Mouse (Mus musculus): ENCODE data around the gene Larp4. TPM values are rescaled to one million over a fixed set of nuclear protein-coding genes. Genes with fewer than 3 reads are reported as not detected.

Larp4 gene
- total RNA-seq, 2 experiments from 2014 or later = 49.3 to 54.0 TPM

DNA sequence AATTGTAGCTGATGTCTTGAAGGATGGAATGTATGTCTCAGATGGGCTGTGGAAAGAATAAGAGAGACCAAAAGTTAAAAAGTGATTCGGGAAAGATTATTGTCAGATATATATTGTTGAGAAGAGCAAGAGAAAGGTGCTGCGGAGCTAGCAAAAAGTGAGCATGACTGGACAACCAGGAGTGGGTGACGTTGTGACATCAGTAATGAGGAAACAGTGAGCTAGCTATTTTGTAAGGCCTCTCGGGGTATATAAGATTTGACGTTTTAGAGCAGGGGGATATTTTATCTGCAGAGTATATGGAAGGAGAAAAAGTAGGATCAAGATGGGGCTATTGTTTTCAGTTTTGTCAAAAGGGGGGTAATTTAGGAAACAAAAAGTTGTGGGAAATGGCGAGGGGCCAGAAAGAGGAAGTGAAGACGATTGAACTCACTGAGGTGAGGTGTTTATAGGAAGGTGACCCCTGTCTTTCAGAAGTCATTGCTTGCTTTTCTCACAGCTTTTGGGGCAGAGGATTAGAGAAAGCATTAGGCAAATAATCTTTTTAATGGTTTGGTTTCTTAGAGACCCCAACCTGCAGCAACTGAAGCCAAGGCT, 34.9 kb downstream of the Larp4 start:
- DNase-seq (ENCODE audit: low spot score in 2 of 2) = no peak

DNA sequence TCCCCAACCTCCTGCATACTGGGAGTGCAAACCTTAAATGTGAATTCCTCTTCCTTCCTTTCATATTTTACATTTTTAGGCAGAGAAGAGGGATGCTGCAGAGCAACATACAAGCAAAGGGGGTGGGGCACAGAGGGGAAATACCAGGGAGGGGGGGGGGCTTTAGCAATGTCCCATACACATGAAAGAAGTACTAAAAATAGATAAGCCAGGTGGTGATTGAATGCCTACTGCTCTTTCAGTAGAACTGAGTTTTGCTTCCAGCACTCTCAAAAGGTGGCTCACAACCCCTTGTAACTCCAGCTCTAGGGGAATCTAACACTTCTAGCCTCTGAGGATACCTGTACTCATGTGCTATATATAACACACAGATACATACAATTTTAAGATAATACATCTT, 36.3 kb downstream of the Larp4 start:
- no peak for DNase-seq (ENCODE audit: low spot score in 2 of 2)

DNA sequence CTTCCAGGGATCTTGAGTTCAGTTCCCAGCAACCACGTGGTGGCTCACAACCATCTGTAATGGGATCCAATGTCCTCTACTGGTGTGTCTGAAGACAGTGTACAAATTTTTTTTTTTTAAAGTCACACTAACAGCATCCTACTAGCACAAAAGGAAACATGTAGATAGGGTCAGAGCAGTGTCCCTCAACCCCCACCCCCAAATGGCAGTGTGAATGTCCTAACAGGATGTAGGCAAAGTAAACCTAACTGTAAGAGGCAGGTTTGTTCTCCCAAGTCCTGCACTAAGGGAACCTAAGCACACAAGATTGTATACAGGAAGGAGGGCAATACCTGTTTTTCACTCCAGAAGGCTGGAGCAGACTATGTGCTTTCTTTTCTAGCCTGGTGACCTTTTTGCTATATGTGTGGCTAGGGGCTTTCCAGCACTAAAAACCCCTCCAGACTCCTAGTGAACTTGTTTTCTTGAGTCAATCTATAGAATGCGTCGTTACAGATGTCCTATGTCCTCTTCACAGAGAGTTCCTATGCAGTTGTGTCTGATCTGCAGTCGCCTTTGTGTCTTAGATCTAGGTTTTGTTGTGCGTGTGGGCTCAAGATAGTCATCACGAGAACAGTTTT, 48.5 kb downstream of the Larp4 start:
- DNase-seq (ENCODE audit: low spot score in 2 of 2) = no peak

DNA sequence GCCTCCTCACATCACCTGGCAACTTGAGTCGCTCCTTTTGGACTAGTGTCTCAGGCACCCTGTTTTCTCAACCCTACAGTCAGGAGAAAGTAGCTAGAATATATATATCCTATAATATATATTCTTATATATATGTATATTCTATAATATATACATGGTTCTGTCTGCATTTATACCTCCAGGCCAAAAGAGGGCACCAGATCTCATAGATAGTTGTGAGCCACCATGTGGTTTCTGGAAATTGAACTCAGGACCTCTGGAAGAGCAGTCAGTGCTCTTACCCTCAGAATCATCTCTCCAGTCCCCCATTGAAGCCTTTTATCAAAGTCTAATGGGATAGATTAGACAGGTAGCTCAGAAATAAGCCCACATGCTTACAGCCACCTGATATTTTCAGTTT, 51.3 kb downstream of the Larp4 start:
- no peak for DNase-seq (ENCODE audit: low spot score in 2 of 2)

DNA sequence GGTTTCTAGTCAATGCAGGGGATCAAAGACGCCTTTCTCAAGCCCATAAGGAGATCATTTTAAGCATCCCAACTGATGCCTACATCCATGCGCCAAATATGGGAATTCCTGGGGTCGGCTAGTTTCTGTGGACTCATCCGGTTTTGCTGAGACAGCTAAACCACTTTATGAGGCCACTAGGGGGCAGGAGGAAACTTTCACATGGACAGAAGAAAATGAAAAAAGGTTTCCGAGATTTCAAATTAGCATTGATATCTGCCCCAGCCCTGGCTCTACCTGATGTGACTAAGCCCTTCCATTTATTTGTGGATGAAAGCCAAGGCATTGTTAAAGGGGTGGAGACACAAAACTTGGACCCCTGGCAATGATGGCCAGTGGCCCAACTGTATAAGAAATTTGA, 53.1 kb downstream of the Larp4 start:
- peak; percentile 34 to 74 for DNase-seq (ENCODE audit: low spot score in 2 of 2)

DNA sequence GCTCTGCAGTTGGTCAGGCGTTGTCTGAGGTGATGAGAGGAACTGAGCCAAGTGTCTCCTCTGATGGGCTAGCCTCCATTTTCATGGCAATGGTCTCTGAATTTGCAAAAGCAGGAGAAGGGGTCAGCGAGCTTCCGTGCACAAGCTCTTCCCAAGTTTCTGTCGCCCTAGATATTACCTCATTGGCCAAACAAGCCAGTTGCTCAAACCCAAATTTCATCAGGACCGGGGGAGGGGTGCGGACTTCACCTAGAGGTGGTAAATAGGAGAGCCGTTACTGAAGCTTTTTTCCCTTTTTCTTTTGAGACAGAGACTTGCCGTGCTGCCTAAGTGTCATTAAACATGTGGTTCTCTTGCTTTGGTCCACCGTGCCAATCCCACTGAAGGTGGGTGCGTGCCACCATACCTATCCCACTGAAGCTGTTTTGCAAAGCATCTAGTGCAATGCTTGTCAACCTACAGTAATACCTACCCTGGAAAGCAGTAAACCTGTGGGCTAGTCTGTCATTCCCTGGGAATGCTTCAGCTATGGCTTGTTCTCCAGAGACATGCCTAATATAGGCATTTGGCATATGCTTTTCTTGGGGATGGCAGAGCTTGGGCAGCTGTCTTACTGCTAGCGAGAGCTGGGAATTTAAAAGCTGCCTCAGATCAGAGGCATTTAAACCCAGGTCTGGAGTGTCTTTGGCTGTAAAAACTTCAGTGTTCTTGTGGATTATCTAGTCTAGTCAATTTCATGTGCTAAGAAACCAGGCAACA, 55.4 kb downstream of the Larp4 start:
- DNase-seq (ENCODE audit: low spot score in 2 of 2) = peak in 1 of 2 experiments; percentile 35

DNA sequence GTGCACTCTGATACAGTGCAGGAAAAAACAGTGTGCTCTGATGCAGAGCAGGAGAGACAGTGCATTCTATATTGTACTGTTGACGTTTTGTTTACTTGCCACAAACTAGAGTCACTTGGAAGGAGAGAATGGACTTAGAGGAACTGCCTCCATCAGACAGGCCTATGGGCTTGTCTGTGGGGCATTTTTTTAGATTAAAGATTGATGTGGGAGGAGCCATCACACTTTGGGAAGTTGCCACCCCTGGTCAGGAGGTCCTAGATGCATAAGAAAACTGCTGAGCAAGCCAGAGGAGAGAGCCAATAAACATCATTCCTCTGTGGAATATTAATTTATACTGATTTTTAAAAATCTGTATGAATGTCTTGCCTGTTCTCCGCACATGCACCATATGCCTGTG, 58.3 kb downstream of the Larp4 start:
- no peak for DNase-seq (ENCODE audit: low spot score in 2 of 2)

DNA sequence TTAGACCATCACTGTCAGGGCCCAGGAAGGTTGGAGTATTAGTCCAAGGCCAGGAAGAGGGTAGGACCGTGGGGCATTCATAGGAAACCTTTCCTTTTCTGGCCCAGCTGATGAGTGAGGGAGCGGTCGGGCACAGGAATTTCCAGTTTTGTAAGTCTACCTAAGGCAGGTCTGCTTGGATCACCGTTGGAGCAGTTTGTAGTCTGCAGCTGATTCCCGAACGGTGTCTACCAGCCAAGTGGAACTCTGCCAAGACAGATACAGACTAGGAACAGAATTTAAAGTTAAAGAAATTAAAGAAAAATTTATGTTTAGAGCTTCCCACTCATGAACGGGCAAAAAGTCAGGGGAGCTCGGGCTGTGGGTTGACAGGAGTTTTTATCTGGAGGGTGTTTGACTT, 59.6 kb downstream of the Larp4 start:
- no peak for DNase-seq (ENCODE audit: low spot score in 2 of 2)

DNA sequence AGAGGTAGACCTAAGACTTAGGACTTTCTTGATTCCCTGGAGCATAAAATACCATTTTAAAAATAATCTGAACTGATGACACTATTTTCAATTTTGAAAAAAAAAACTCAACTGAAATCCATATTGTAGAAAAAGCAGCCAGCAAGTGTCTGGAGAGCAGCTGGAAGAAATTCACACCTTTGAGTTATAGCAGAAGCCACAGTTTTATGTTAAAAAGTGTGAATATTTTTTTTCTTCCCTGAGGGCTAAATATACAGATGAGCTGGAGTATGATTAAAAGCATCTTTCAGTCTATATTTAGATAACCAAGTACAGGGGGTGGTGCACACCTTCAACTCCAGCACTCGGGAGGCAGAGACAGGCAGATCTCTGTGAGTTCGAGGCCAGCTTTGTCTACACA, 60.0 kb downstream of the Larp4 start:
- DNase-seq (ENCODE audit: low spot score in 2 of 2) = no peak

DNA sequence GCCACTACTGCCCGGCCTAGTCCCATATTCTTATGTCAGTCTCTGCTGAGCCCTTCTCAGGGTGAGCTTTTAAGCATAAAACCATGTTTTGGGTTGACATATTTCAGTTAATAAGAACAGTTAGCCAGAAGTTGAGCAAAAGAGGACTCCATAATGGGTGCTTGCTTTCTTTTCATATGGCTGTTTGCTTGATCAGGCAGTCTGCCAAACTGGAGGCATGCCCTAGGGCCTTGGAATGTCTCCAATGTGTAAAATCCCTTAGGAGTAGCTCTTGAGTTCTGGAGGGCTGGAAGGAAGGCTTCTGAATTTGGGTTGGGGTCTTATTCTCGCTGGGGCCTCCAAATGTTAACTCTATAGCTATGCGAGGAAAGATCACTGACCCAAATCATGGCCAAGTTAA, 62.7 kb downstream of the Larp4 start:
- DNase-seq (ENCODE audit: low spot score in 2 of 2) = no peak

DNA sequence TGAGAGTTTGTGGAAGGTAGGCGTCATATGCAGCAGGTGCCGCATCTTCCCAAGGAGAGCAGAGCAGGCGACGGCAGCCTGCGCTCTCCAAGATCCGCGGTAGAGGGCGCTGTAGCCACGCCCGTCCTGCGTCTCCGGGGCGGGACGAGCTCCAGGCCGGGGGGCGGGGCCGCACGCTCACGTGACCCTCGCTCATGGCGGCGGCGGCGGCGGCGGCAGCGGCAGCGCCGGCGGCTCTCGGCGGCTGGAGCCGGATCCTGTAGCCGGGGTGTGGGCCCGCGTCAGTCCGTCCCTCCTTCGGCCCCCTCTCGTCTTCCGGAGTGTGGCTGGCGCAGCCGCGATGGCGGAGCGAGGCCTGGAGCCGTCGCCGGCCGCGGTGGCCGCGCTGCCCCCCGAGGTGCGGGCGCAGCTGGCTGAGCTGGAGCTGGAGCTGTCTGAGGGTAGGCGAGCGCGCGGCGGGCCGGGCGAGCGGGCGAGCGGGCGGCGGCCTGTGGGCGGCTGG, 68.7 kb downstream of the Larp4 start, which contains the start of gene Dip2b:
Gene Dip2b, plus strand, starts transcription at position 195 of the 502 bp plus-strand sequence.
- peak; percentile 90 to 98 for DNase-seq (ENCODE audit: low spot score in 2 of 2)

DNA sequence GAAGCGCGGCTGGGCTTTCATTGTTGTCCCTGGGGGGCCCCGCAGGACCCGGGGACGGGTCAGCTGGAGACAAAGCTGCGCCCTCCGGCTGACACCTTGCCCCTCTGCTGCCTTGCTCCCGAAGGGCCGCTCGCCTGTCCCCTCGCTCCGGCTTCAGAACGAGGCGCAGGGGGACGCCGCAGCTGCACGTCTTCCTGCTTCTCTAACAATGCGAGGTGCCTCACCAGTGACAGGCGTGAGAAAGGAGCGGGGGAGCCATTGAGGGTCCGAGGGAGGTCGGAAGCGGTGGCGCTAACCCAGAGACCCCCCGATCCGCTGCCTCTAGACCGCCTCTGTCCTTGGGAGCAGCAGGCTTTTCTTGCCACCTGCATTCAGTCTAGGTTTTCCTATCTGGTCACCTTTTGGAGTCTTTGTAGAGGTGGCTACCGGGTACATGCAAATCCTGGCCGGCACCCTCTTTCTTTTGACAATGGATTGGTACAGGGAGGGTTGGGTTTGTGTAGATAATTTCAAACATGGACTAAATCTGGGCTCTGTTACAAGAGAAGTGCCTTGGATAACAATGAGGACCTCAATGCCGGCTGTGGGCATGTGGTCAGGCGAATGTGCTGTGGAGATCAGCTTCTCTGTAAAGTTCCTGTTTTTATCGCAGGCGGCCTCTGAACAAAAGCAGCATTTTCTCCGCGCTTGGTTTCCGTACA, 69.3 kb downstream of the Larp4 start:
- DNase-seq (ENCODE audit: low spot score in 2 of 2) = peak in 1 of 2 experiments; percentile 71

DNA sequence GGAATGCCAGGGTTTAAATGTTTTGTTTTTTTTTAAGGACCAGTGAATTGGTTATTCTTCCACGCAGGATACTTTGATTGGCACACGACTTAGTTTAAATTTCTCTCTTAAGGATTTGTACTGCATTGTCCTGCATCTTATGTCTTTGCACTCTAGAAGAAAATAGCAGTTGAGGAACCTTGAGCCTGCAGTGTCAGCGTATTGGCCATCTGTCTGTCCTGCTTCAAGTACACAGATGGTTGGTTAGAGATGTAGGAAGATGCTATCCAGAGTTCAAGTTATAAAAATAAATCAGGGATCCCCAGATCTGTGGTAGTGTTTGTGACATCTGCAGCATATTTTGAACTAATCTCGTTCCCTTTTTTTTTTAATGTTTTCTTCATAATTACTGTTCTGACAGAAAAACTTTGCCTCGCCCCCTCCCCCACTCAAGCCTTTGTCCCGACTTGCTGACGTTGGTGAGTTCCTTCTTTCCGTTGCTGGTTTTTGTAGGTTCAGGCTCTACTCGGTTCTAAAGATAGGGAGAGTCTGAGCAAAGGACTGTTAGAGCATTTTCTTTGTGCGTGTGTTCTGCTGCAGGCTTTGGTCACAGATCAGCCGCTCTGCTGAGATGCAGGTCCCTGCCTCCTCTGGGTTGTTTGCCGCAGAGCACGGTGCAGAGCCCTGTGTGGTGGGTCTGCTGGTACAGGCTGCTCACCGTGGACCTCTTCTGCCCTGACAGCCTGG, 70.8 kb downstream of the Larp4 start:
- DNase-seq (ENCODE audit: low spot score in 2 of 2) = no peak

DNA sequence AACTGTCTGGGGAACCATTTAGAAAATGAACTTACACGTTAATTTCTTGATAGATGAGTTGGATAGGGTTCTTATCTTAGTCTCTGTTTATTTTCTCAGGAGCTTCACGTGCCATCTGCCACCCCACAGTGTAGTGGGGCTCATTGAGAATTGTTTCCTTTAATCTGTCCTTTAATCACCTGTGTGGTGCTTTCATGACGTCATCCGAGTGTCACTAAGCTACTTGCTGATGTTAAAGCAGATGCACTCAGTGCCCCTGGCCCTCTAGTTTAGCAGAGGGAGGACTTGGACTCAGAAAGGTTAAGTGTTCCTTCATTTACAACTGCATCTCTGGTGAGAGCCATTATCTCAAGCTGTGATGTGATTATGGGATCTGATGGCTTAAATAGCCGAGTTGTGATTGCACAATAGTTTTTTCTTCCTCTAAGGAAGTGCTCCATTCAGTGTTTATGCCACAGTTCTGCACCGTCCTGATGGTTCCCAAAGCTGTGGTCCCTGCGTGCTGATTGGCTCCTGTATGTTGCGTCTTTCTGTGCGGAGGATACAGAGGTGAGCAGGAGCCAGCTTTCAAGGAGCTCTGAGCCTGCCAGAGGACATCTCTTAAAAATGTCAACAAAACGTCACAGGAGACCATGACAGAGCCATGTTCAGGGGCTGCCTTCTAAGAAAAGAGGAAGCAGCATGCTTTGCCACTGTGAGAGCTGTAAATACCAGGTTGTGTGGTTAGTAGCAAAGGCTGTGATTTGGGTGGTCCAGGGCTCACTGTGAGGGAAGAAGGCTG, 71.6 kb downstream of the Larp4 start:
- no peak for DNase-seq (ENCODE audit: low spot score in 2 of 2)

DNA sequence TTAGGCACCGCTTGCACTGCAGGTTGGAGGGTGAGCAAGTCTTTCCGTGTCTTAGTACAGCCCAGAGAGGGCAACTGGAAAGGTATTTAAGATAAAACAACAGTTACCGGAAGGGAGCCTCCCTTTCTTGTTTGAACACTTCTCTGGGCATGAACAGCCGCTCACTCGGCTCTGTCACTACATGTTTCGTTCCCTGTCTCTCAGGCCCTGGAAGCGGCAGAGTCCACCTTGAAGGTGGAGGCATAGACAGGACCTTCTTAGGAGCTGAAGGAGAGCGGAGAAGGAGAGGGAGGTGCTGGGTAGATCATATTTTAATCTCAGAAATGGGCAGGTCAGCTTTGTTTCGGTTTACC, 72.2 kb downstream of the Larp4 start:
- DNase-seq (ENCODE audit: low spot score in 2 of 2) = no peak

DNA sequence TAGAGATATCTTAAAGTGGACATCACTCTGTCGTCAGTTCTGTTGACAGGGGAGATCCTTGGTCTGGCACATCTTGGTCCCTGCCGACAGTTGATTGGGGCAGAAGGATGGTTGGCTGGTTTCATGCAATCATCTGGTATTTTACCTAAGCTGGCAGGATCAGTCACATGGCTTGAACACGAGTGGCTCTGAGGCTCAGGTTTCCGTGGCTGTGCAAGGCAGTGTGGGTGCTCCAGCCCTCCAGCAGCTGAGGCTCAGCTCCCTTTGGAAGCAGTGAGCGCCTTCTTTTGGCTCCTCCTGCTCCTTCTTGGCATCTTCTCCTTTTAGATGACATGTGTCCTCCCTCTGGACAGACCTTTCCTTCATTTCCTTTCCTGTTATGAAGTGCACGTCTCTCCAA, 75.7 kb downstream of the Larp4 start:
- DNase-seq (ENCODE audit: low spot score in 2 of 2) = no peak

DNA sequence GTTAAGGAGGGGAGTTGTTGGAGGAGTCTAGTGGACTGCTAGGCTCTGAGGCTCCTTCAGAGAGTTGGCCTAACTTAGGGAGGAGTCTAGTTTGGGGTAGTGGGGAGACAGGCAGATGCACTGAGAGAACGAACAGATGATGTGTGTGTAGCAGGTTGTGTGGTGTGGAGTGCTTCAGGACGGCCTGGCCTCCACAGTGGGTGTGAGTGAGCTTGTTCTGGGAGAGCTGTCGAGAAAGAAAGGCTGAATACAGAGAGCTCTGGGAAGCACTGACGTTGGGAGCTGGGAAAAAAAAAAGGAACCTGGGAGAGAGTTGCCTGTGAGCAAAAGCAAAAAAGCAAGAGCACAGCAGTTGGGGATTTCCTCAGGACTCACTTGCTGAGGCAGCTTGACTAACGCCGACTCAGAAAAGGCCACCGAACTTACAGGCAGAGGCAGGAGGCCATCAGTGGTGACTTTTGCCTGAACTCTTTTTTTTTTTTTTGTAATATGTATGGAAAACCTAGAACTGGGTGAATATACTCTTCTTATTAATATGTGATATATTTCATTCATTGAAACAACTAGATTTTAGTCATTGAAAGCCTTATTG, 79.7 kb downstream of the Larp4 start:
- DNase-seq (ENCODE audit: low spot score in 2 of 2) = no peak

DNA sequence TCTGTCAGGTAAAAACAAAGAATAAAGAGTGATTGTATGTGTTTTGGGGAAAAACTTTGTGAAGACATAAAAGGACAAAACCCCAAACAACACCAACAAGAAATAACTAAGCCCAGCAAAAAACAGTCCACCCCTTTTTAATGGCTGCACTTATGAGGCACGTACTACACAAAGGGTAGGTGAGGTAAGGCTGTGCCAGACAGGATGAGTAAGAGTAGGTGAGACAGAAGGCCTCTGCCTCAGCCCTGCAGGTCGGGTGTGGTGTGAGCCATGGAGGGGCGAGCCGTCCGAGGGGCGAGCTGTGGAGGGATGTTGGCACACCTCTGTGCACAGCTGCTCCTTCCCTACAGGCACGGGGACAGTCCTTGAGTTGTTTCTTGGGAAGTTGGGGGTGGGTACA, 81.1 kb downstream of the Larp4 start:
- DNase-seq (ENCODE audit: low spot score in 2 of 2) = no peak

DNA sequence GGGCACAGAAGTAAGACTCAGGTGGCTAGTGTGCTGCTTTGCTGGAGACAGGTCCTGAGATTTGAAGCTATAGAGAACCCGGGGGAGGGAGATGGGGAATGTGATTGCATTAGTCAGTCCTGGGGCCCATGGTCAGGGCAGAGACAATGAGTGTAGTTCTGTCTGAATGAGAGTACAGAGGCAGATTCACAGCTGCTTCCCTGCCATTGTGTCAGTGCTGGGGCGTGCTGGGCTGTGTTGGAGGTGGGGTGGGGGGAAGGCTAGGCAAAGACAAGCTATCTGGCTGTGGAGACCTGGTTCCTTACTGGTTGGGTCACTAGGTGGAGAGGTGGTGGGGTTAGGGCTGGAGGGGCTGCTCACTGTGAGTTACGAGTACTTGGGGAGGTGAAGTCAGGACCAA, 82.9 kb downstream of the Larp4 start:
- no peak for DNase-seq (ENCODE audit: low spot score in 2 of 2)

DNA sequence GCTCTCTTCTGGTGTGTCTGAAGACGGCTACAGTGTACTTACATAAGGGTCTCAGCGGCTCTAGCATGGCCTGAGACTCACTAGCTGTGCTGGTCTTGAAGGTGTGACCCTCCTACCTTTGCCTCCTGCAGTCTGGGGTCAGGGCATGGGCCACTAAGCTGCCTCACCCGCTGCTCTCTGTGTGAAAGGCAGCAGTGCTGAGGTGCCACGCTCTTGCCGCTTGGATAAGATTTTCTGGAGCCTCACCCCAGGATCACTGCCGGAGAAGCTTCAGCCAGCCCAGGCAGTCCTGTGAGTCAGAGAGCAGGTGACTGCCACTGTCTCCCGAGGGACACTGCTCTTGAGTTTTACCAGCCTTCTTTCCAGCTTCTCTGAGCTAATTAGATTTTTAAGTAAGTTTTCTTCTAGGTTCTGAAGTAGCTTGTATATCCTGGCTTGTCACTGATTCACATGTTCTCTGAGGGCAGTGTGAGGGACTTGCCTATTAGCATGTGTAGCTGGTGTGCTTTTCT, 86.6 kb downstream of the Larp4 start:
- no peak for DNase-seq (ENCODE audit: low spot score in 2 of 2)

All from layer of hippocampus, adult 18-20 months (tissue).